Mouse (Mus musculus) heart, adult 2 months (tissue): ENCODE results near the gene Tor2a.
A peak's percentile ranks its signal among the peaks of the same experiment; 100 is the strongest.

Experiments
- CTCF ChIP-seq: fragments of 200-600 bp; IDR thresholded peaks from 2 replicates; pipeline ENCODE4 v1.8.1; 2022; ENCODE audit warnings: antibody characterized with exemption, mild to moderate bottlenecking, moderate library complexity
- POLR2A ChIP-seq: fragments of 200-500 bp; IDR thresholded peaks from 2 replicates; pipeline ENCODE4 v1.6.1; 2011; ENCODE audit warnings: mild to moderate bottlenecking, low read depth, low read length, control low read depth; ENCODE audit not compliant: insufficient read depth

DNA sequence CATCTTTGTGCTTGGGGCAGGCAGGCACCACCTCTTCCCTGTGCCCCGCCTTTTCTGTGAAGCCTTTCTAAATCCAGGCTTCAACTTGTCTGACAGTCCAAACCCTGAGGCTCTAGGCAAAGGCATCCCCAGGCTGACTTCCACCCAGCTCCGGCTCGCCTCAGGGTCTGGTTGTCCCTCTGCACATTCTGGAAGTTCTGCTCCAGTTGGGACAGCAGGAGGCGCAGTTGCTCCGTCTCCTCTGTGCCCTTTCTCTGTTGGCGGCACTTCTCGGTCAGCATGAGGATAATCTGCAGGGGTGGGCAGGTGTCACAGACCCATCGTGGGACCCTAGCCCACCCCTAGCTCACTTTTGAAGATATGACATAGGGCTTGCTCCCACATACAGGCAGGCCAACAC lies 22.1 kb downstream of the Tor2a start:
- TF ChIP-seq CTCF (peak; percentile 93), POLR2A (no peak)
